Mouse (Mus musculus) liver, postnatal 0 days (tissue): ENCODE data around the gene Hoxb6. TPM values are rescaled to one million over a fixed set of nuclear protein-coding genes. Genes with fewer than 3 reads are reported as not detected.

ENCODE experiments used
- ATAC-seq: fragments of 200-750 bp; cut with Nextera tagmentation; 2 replicates; pipeline ENCODE4 v1.8.0; 2017; ENCODE audit warnings: mild to moderate bottlenecking, moderate library complexity
- DNase-seq: peaks from one replicate; pipeline ENCODE4 v3.0.0-alpha.2; 2016
- H3K27ac ChIP-seq: fragments of 300-500 bp; sonication (generic); 2 replicates; pipeline ENCODE4 v1.5.1; 2014; ENCODE audit warnings: antibody characterized with exemption, moderate library complexity, mild to moderate bottlenecking, low read depth
- H3K27me3 ChIP-seq: fragments of 300-500 bp; sonication (generic); 2 replicates; pipeline ENCODE4 v1.6.1; 2014; ENCODE audit warnings: low read length, control low read depth, mixed read lengths; ENCODE audit not compliant: insufficient read depth
- H3K36me3 ChIP-seq: fragments of 300-500 bp; sonication (generic); replicated peaks from 2 replicates; pipeline ENCODE4 v1.6.1; 2014; ENCODE audit warnings: mild to moderate bottlenecking, control low read depth, low read length, moderate library complexity, mixed read lengths; ENCODE audit not compliant: insufficient read depth
- H3K4me1 ChIP-seq: fragments of 300-500 bp; sonication (generic); 2 replicates; pipeline ENCODE4 v1.6.1; 2014; ENCODE audit warnings: antibody characterized with exemption, mild to moderate bottlenecking, control low read depth; ENCODE audit not compliant: insufficient read depth
- H3K4me2 ChIP-seq: fragments of 300-500 bp; sonication (generic); 2 replicates; pipeline ENCODE4 v1.6.1; 2014; ENCODE audit warnings: low read depth, mild to moderate bottlenecking, low read length, moderate library complexity, mixed read lengths
- H3K4me3 ChIP-seq: fragments of 300-500 bp; sonication (generic); 2 replicates; pipeline ENCODE4 v1.5.1; 2014; ENCODE audit warnings: low read depth, low read length
- H3K9ac ChIP-seq: fragments of 300-500 bp; sonication (generic); replicated peaks from 2 replicates; pipeline ENCODE4 v1.6.1; 2014; ENCODE audit warnings: mild to moderate bottlenecking, moderate library complexity
- H3K9me3 ChIP-seq: fragments of 300-500 bp; sonication (generic); 2 replicates; pipeline ENCODE4 v1.6.1; 2016; ENCODE audit warnings: mild to moderate bottlenecking, control low read depth, low read length, mixed read lengths
- CTCF ChIP-seq: sonication (generic); IDR thresholded peaks from 2 replicates; pipeline ENCODE4 v1.5.1; 2016; ENCODE audit warnings: antibody characterized with exemption, low read depth
- EP300 ChIP-seq: IDR thresholded peaks from 2 replicates; pipeline ENCODE4 v1.6.1; 2016; ENCODE audit warnings: antibody characterized with exemption, low read depth, mild to moderate bottlenecking
- WGBS: fragments of 180-500 bp; shearing (Covaris S2); extraction: QIAGEN DNeasy Blood & Tissue Kit; methylation state at CpG from one replicate; pipeline ENCODE4 v1.1.7; 2014; ENCODE audit not compliant: insufficient replicate concordance; 5-methylcytosine and 5-hydroxymethylcytosine counted together
- polyA plus RNA-seq: library from polyadenylated mRNA; unstranded; fragments of >200 nt; fragmentation: Nextera tagmentation; extraction: Ambion mirVana; gene quantifications from 2 replicates; pipeline ENCODE4 v1.2.1, GENCODE M21; 2015

The Hoxb6 gene
- polyA plus RNA-seq, 1 experiment from 2014 or later = not detected

DNA sequence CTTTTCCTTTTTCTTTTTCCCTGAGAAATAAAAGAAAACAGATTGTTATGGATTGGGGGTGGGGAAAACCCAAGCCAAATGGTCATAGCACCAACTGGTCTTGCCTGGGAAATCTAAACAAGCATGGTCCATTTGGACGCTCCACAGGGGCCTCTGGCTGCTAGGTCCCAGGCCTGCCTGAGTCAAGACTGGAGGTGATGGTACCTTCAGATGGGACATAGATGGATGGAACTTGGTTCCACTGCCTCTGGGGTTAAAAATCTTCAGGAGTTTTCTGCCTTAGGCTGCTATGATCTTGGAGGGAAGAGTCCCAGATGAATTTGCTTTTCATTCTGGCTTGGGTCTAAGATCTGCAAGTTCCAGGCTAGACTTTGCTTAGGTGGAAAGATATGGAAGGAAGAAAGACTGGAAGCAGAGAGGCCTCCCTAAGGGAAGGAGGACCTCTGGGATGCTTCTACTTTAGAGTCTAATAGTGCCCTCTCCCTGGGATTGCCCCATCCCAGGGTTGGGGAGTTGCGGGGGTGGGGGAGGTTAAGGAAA is 51.0 kb downstream of the Hoxb6 start:
- TF ChIP-seq CTCF = no peak
- TF ChIP-seq EP300 = no peak
- no peak overlapping the region for H3K27ac ChIP-seq
- DNase-seq (no peak), ATAC-seq (no peak)
- no peak overlapping the region for H3K9ac ChIP-seq
- no peaks in the 10 kb centered on the region for H3K9me3 ChIP-seq
- no peak overlapping the region for H3K4me3 ChIP-seq
- H3K27me3 ChIP-seq = peaks cover 87% of the 10 kb centered on the region
- H3K36me3 ChIP-seq = no peaks in the 10 kb centered on the region
- 38% methylated on average over 2 of the region's 2 CpGs for WGBS
- no peak overlapping the region for H3K4me2 ChIP-seq
- no peaks in the 10 kb centered on the region; the same call in 1 of the 2 replicates for H3K4me1 ChIP-seq

DNA sequence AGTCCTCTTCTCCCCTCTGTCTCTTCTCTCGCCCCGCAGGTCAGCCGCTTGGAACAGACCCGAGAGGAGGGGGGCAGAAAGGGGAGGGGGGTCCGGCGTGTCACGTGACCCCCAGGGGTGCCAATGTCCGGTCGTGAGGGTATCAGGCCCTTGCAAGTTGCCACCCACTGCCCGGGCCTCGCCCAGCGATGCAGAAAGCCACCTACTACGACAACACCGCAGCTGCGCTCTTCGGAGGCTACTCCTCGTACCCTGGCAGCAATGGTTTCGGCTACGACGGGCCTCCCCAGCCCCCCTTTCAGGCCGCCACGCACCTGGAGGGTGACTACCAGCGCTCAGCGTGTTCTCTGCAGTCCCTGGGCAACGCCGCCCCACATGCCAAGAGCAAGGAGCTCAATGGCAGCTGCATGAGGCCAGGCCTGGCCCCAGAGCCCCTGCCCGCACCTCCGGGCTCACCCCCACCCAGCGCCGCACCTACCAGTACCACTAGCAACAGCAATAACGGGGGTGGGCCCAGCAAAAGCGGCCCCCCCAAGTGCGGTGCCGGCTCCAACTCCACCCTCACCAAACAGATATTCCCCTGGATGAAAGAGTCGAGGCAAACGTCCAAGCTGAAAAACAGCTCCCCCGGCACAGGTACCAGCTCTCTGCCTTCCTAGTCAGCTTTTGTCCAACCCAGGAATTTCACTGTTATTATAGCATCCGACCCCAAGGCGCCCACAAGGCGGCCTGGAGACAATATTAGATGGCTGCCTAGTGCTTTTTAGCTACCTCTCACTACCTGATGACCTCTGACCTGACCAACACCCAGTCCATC is 52.0 kb downstream of the Hoxb6 start:
- DNase-seq (no peak), ATAC-seq (no peak)
- TF ChIP-seq CTCF = no peak
- TF ChIP-seq EP300 = no peak
- Histone ChIP-seq H3K4me3 (no peak overlapping the region), H3K9me3 (no peaks in the 10 kb centered on the region), H3K9ac (no peak overlapping the region), H3K27ac (no peak overlapping the region), H3K36me3 (no peaks in the 10 kb centered on the region), H3K4me2 (no peak overlapping the region), H3K27me3 (peaks cover 90% of the 10 kb centered on the region), H3K4me1 (no peaks in the 10 kb centered on the region; the same call in 1 of the 2 replicates)
- 31% methylated on average over 37 of the region's 40 CpGs for WGBS

DNA sequence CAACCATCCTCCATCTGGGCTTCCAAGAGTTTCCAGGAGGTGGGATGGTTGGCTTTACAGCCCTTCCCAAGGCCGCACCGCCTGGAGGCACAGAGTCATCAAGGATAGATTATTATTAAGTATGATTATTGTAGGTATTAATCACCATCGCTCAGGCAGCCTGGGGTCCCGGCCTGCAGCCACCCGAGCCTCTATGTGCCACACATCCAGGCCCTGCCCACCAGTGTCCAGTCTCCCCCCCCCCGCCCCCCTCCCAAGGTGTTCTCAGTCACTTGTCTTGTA is 52.5 kb downstream of the Hoxb6 start:
- H3K9ac ChIP-seq = no peak overlapping the region
- WGBS = 55% methylated on average over 6 of the region's 6 CpGs
- no peaks in the 10 kb centered on the region for H3K36me3 ChIP-seq
- H3K27ac ChIP-seq = no peak overlapping the region
- TF ChIP-seq EP300 = no peak
- TF ChIP-seq CTCF = no peak
- no peak for ATAC-seq
- no peak overlapping the region for H3K4me2 ChIP-seq
- no peak overlapping the region for H3K4me3 ChIP-seq
- no peaks in the 10 kb centered on the region for H3K9me3 ChIP-seq
- H3K27me3 ChIP-seq = peaks cover 89% of the 10 kb centered on the region
- H3K4me1 ChIP-seq = no peaks in the 10 kb centered on the region; the same call in 1 of the 2 replicates
- no peak for DNase-seq

DNA sequence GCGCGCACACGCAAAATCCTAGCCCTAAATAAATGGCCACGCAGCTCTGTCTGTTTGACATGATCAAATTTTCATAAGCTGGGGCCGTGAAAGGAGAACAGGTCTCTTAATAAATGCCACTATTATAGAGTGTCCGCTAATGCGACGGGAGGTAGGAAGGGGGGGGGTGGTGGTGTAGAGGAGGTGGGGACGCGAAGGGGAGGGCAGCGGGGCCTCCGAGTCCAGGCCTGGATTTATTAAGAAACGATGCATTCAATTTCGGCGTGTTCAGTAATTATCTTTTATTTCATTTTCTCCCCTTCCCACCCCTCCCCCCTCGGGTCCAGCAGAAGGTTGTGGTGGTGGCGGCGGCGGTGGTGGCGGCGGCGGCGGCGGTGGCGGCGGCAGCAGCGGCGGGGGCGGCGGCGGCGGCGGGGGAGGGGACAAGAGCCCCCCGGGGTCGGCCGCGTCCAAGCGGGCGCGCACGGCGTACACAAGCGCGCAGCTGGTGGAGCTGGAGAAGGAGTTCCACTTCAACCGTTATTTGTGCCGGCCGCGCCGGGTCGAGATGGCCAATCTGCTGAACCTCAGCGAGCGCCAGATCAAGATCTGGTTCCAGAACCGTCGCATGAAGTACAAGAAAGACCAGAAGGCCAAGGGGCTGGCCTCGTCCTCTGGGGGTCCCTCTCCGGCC is 53.1 kb downstream of the Hoxb6 start:
- 11% methylated on average over 43 of the region's 56 CpGs for WGBS
- H3K4me3 ChIP-seq = peak overlapping the region; percentile 31
- no peak for TF ChIP-seq CTCF
- TF ChIP-seq EP300 = no peak
- peak overlapping the region; percentile 63 for H3K4me2 ChIP-seq
- DNase-seq (no peak), ATAC-seq (no peak)
- H3K9me3 ChIP-seq = no peaks in the 10 kb centered on the region
- H3K36me3 ChIP-seq = no peaks in the 10 kb centered on the region
- H3K27me3 ChIP-seq = peaks cover 88% of the 10 kb centered on the region
- H3K4me1 ChIP-seq = no peaks in the 10 kb centered on the region; the same call in 1 of the 2 replicates
- H3K9ac ChIP-seq = peak overlapping the region; percentile 34
- no peak overlapping the region for H3K27ac ChIP-seq

DNA sequence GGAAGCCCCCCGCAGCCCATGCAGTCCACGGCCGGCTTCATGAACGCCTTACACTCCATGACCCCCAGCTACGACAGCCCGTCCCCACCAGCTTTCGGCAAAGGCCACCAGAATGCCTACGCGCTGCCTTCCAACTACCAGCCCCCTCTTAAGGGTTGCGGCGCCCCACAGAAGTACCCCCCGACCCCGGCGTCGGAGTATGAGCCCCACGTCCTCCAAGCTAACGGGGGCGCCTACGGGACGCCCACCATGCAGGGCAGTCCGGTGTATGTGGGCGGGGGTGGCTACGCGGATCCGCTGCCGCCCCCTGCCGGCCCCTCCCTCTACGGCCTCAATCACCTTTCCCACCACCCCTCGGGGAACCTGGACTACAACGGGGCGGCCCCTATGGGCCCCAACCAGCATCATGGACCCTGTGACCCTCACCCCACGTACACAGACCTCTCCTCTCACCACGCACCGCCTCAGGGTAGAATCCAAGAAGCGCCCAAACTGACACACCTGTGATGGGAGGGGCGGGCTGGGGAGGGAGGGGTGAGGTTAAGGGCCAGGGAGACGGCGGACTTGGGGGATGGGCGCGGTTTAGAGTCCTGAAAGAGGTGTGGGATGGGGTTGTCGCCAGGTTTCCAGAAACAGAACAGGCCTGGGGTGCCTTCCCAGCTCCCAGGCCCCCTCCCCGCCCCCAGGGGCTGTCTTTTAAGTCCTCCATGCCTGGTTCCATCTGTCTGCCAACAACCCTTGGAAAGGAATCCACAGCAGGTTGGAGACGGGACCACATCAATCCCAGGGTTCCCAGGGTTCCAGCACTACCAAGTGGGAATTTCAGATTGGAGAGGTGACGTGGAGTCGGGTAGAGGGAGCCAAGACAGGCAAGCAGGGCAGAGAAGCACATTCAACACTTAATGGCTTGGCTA is 53.9 kb downstream of the Hoxb6 start:
- Histone ChIP-seq H3K4me2 (peak overlapping the region; percentile 63), H3K36me3 (no peaks in the 10 kb centered on the region), H3K9ac (peak overlapping the region; percentile 34), H3K4me1 (no peaks in the 10 kb centered on the region; the same call in 1 of the 2 replicates), H3K27ac (no peak overlapping the region), H3K27me3 (peaks cover 89% of the 10 kb centered on the region), H3K9me3 (no peaks in the 10 kb centered on the region), H3K4me3 (peak overlapping the region; percentile 31)
- TF ChIP-seq EP300 (no peak), CTCF (no peak; the same call in 1 of the 2 replicates)
- ATAC-seq = no peak
- 17% methylated on average over 41 of the region's 45 CpGs for WGBS
- no peak for DNase-seq
